Mouse (Mus musculus): ENCODE data around the gene Ppp1r14a.

The Ppp1r14a gene

GRCm38 (mm10) chr7:29279924-29280323 lies 9.2 kb upstream of the Ppp1r14a start:
- no peak for DNase-seq (ENCODE audit: low read depth)

DNA sequence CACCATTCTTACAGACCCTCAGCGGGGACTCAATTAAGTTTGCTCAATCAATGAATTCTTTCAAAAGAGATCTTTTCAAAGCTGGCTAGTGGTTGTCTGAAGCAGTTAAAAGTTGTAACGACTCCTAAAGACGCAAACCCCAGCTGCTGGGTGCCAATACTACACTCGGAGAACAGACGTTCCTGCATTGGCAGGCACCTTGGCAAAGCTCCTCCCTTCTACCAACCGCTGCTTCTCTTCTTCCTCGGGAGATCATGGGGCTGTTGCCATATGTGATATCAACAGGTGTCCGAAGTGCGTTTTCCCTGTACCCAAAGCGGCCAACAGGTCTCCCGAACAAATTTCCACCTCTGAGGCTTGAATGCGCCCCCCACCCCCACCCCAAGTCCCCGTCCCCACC lies 8.3 kb upstream of the Ppp1r14a start:
- DNase-seq (ENCODE audit: low read depth): peak; percentile 44

DNA sequence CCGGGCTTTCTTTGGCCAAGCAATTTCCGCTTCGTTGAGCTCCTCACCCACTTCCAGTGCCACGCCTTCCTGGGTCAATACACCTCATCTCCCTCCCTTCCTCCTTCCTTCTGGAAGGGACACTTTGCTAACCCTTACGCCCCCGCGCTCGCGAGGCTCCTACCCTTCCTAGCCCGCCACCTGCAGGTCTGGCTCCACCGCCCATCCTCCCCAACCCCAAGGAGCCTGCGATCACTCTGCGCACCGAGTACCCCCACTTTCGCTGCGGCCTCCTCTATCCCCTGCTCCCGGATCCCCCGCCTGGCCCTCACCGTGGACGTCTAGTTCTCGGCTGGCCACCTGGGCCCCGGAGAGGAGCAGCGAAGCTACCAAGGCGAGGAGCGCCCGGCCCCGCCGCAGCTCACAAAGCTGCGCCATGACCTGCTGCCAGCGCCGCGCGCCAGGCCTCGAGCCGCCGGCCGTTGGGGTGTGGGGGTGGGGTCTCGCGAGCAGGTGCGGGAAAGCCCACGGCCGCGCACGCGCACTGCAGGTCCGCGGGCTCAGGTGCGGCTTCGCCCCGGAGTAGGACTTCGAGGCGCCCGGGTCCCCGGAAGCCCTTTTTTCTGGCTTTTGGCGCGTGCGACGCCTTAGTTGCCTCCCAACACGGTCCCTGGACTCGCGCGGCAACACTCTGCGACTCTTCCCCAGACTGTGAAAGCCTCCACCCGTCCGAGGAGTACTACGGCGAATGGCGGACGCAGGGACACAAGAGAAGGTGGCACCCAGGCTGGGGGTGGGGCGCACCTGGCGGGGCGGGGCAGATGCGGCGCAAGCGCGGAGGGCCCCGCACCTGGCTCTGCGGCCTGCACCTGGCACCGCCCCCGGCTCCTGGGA lies 7.7 kb upstream of the Ppp1r14a start, which contains the start of gene Spint2:
Gene Spint2 (minus strand): TSS at position 712 of the 873 bp plus-strand sequence.
- DNase-seq (ENCODE audit: low read depth): peak; percentile 50

DNA sequence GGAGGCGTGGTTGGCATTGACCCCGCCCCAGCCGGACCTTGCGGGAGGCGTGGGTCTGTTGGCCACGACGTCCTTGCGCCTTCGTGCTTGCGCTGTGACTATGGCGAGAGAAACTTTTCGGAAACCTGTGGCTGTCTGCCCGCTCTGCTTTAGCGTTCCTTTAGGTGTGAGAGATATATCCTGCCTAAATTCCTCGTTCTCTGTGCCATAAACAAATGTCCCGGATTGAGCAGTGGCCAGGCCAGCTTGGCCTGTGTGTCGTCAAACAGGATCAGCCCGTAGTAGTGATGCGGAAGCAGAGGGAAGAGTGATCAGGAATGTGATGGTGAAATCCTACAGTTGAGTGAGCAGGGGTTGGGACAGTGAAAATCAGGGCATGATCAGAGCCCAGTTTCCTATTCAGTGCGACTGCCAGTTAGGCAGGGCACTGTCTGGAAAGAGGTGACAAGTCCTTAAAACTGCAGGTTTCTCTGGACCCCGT lies 7.0 kb upstream of the Ppp1r14a start:
- DNase-seq (ENCODE audit: low read depth): no peak

DNA sequence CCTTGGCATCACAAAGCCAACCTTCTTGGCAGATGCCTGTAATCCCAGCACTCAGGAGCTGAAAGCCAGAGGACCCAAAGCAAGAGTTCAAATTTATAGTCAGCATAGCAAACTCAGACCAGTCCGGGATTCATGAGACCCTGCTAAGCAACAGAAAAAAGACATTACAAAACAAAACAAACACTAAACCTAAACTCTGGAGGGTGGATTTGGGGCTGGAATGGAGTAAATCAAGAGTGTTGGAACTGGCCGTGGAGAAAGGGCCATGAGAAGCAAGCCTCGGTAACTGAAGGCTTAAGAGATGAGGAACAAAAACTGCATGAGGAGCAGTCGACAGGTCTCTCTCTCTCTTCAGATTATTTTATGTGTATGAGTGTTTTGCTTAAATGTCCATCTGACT lies 5.2 kb upstream of the Ppp1r14a start:
- no peak for DNase-seq (ENCODE audit: low read depth)

GRCm38 (mm10) chr7:29284523-29284922 lies 4.6 kb upstream of the Ppp1r14a start:
- no peak for DNase-seq (ENCODE audit: low read depth)

DNA sequence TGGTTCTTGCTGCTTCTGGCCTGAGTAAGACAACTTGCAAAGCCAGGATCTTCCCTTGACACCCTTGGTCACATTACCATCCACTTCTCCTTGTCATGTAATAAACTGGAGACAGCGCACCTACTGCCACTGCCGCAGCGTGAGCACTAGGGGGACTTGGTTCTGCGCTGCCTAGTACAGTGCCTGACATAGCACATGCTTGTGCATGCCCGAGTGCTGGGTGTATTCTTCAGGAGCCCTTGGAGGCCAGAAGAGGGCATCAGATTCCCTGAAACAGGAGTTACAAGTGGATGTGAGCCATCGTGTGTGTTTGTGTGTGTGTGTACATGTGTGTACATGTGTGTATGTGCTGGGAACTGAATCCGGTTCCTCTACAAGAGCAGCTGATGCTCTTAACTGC lies 1.6 kb upstream of the Ppp1r14a start:
- DNase-seq (ENCODE audit: low read depth): peak; percentile 36

- no peak for DNase-seq (ENCODE audit: low read depth)
These were observed 1.0 kb upstream of the Ppp1r14a start for GRCm38 (mm10) chr7:29288079-29288478.

GRCm38 (mm10) chr7:29289856-29290255 lies 748 bp downstream of the Ppp1r14a start:
- DNase-seq (ENCODE audit: low read depth): no peak

DNA sequence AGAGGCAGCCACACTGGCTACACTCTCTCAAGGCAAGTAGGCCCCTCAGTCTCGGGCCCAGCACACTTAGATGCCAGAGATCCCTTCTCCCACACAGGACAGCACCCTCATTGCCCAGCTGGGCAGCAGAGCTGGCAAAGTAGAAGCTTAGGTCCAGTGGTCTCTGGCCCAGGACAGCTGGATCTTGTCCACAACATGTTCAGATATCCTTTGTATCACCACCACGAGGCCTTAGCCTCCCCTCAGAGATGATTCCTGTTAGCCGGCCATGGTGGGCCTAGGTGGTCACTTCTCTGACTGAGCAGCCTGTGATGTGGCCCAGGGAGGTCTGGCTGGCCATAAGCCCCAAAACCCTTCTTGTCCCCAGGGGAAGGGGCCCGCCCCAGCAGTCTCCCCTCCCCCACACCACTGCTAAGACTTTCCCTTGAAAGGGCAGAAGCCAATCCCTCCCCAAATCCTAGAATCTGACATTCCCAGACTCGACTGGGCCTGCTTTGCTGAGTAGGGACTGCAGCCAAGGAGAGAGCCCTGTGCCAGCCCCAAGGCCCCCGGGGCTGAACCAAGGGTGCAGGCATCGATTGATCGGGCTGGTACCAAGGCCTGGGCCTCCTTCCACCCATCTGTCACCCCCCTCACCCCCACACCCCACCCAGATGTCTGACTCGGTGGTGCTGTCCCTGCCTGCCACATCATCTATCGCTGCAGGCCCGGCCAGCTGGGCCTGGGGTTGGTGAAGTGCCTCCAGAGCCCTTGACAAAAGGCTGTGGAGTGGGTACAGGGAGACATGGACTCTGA lies 1.8 kb downstream of the Ppp1r14a start:
- DNase-seq (ENCODE audit: low read depth): no peak

DNA sequence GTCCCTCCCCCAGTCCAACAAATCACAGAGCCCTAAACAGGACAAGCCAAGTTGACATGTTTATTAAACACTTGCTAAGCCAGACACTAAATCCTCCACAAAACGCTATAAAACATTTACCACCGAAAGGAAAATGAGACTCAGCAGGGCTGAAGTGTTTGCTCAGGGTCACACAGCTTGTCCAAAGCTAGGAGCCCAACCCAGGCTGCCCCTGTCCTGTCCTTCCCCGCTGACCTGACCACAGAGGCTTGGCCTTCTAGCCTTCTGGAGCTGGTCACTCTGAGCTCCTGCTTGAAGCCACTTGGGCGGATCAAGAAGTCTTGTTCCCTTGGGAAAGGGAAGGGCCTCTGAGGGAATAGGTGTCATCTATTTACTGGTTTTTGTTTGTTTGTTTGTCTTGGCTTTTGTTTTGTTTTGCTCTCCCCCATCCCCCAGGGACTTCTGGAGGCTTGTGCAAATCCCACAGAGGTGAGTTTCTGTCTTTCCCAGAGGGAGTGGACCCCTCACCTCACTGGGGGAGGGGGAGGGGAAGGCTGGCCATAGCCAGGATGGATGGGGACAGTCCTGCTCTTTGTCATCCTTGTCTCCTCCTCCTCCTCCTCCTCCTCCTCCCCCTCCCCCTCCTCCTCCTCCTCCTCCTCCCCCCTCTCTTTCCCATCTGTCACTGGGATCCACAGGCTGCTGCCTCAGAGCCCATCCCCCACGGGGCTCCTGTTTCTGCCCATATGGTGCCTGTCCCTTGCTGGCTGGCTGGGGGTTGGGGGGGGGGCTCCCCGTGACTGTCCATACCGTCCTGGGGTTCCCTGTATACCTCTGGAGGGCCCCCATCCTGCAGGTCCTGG lies 2.7 kb downstream of the Ppp1r14a start:
- DNase-seq (ENCODE audit: low read depth): no peak

DNA sequence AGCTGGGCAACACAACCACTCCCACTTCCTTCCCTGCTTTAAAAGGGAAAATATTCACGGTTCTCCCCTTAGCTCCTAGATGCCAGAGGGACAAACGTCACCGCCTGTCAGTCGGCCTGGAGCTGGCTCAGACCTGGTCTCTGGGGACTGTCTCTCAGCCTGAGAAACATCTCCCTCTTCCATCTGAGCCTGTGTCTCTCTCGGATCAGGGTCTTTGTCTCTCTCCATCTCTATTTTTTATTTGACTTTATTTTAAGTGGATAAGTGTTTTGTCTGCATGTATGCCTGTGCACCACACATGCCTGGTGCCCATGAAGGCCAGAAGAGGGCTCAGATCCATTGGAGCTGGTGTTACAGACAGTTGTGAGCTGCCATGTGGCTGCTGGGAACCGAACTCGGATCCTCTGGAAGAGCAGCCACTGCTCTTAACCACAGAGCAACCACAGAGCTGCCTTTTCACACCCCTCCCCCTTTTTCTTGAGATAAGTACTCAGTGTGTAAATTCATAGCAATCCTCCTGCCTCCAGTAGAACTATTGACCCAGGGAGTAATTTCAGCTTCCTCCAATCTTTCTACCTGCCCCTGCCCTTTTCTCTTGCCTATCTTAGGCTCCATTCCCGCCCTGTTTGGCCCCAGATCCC lies 3.5 kb downstream of the Ppp1r14a start:
- peak; percentile 52 for DNase-seq (ENCODE audit: low read depth)

DNA sequence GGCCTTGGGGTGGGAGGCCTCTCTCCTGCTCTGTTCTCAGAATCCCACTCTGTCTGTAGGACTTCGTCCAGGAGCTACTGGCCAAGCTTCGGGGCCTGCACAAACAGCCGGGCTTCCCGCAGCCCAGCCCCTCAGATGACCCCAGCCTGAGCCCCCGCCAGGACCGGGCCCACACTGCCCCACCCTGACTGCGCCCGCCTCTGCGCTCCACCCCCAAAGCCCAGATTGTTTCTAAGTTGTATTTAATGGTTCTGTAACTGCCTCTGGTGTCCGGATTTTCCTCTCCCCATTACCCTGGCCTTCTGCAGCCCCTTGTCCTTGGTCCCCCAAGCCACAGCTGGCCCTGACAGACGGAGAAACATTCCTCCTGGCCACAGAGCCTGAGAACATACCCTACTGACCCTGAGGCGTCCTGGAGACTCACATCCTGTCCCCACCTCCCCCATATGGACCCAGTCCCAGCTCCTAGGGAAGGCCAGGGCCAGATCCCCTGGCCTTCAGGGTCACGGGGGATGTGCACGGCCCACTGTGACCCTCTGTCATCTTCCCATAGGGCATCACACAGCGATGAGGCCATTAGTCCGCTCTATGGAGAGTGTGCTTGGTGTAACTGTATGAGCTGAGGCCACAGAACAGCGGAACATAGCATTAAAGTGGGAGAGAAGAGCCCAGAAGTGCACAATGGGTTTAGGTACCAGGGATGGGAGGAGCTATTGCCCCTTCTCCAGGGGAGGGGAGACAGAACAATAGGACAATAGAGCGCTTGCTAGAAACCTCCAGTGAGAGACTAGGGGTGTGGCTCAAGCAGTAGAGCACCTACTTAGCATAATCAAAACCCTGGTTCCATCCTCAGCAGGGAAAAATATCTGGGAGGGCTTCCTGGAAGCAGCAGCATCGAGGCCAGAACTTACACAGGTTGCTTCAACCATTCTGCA lies 4.3 kb downstream of the Ppp1r14a start:
- no peak for DNase-seq (ENCODE audit: low read depth)

DNA sequence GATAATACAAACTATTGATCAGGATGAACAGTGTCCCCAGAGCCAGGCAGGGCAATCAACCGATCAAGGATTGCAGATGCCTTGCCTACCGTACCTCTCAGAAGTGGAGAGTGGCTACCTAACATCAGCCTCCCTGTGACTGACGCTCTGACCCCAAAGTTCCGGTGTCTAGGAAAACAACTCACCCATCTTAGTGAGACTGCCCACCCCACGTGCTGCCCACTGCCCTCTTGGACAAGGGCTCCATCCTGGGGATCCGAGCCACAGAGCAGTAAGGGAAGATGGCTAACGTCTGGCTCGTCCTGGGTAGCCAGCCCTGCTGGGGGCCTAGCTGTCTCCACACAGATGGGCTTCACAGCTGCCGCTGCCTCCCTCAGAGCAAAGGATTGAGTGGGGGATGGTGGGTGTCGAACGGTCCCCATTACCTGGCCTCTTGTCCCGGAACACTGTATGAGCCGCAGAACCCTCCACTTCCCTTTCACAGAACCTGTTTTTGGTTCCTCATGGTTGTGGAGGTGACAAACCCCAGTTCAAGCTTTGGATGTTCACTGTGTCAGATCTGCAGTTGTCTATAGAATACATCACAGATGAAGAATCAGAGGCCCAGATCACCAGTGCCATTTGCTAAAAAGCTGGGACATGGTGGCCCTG lies 5.1 kb downstream of the Ppp1r14a start:
- no peak for DNase-seq (ENCODE audit: low read depth)

DNA sequence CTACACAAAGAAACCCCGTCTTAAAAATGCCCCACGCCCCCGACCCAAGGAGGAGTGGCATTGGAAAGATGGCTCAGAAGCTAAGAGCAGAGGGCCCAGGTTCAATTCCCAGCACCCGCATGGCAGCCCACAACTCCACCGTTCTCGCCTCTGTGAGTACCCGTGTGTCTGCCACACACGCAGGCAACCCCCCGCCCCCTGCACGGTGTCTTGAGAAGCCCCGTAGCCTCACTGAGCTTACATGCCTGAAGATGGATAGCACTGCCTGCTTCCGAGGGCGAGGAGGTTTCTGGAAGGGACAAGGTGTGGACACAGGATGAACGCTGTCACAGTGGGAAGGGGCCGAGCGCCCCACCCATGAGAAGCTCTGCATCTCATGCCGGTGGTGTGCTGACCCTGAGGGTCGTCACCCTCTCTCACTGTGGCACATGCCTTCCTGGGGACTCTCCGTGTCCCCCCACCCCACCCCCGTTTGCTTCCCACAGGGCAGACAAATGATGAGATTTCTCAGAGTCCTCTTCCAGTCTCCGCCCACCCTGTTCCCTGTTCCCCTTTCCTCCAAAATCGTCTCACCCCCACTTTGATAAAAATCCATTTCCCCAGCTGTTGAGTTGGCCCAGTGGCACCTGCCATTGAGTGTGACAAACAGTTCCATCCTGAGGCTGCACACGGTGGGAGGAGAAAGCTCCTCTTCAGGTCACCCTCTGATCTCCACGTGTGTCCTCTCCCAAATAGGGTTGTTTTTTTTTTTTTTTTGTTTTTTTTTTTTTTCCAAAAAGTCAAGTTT lies 6.9 kb downstream of the Ppp1r14a start:
- no peak for DNase-seq (ENCODE audit: low read depth)

DNA sequence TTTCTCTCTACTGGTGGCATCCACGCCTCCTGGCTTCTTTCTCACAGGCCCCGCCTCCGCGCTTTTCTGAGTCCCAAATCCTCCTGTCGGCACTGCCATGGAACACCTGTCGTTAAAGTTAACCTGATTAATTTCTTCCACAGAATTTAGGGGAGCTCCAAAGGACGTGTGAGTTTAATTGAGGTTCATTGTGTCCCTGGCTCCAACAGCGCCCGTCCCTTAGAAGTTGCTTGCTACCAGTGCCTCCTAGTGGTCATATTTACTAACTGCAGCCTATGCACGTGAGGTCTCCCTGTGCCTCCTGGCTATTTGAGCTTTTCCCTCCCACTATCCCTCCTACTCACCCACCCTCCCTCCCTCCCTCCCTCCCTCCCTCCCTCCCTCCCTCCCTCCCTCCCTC lies 7.9 kb downstream of the Ppp1r14a start:
- peak; percentile 79 for DNase-seq (ENCODE audit: low read depth)

- peak; percentile 72 for DNase-seq (ENCODE audit: low read depth)
These were observed 12.0 kb downstream of the Ppp1r14a start for GRCm38 (mm10) chr7:29301127-29301566.

DNA sequence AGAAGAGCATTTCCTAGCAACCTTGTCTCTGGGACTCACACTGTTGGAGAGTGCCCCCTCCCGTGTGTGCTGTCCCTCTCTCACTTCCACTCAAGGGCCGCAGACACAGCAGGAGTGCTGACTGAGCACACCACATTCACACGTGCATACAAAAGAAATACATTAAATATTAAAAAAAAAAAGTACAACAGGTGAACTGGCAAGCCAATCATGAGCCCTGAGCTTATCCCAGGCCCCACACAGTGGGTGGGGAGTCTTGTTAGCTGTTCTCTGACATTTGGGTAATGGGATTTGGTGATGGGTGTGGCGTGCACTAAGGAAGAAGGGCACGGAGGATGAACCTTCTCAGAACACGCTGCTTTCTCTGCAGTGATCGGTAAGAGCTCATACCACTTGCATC lies 13.5 kb downstream of the Ppp1r14a start:
- no peak for DNase-seq (ENCODE audit: low read depth)

All from 416B (cell line).